Mouse (Mus musculus) left cerebral cortex, postnatal 10 days (tissue): Measurements from ENCODE around the gene Krt9. TPM values are rescaled to one million over a fixed set of nuclear protein-coding genes. Genes with fewer than 3 reads are reported as not detected.
A peak's percentile ranks its signal among the peaks of the same experiment; 100 is the strongest.
"Not testable (repeated sequence)": the region's sequence is repeated elsewhere in the genome, so short reads cannot be mapped to it uniquely, and the experiment has no call there.

Experiments
- DNase-seq, 2 experiments: peaks; one replicate each; pipeline ENCODE4 v3.0.0; 2021 to 2022; ENCODE audit warnings: low spot score in 2 of 2, mixed read lengths in 1 of 2; ENCODE audit errors: extremely low spot score in 1 of 2
- intact Hi-C: fragments of 180-260 bp; cut with DNase I; formaldehyde crosslinking; loops from one replicate; pipeline ENCODE4 v1.15.1; 2025
- total RNA-seq, 2 experiments: library from RNA; stranded (reverse); gene quantifications; 2 replicates each; pipeline ENCODE4 v1.2.3; 2021

The Krt9 gene
- total RNA-seq: 1 to 10 TPM; 1.7 to 2.2 TPM

GRCm38 (mm10) chr11:100192992-100193391 is at the start of gene Krt9:
Krt9 (minus strand) TSS chr11:100193246.
- intact Hi-C loops: no loop called here
- DNase-seq: peak in 1 of 2 experiments; percentile 30

- intact Hi-C loops, DNase-seq: not testable (repeated sequence)
These were observed 47.2 kb upstream of the Krt9 start for GRCm38 (mm10) chr11:100240272-100240671.

- intact Hi-C loops: no loop called here
These were observed 28.7 kb upstream of the Krt9 start for GRCm38 (mm10) chr11:100221741-100222140.

GRCm38 (mm10) chr11:100219304-100219703 is 26.3 kb upstream of the Krt9 start:
- intact Hi-C loops: no loop called here
- no peak for DNase-seq

More at GRCm38 (mm10) chr11:100221741-100222140, 28.7 kb upstream of the Krt9 start:
- DNase-seq: no peak

- intact Hi-C loops: no loop called here
- DNase-seq: no peak
These were observed 15.5 kb upstream of the Krt9 start for GRCm38 (mm10) chr11:100208542-100208941.

GRCm38 (mm10) chr11:100207498-100207897 is 14.5 kb upstream of the Krt9 start, which contains the start of gene Krt14:
Krt14 (minus strand) TSS chr11:100207548.
- no peak for DNase-seq
- intact Hi-C loops: no loop called here

- intact Hi-C loops: no loop called here
- no peak for DNase-seq
These were observed 10.4 kb upstream of the Krt9 start for GRCm38 (mm10) chr11:100203448-100203847.

- DNase-seq: no peak
- intact Hi-C loops: no loop called here
These were observed 9.9 kb upstream of the Krt9 start for GRCm38 (mm10) chr11:100202906-100203305.

GRCm38 (mm10) chr11:100200104-100200820 is 7.2 kb upstream of the Krt9 start:
- intact Hi-C loops: no loop called here
- DNase-seq: no peak

GRCm38 (mm10) chr11:100198666-100199065 is 5.6 kb upstream of the Krt9 start:
- intact Hi-C loops: no loop called here
- no peak for DNase-seq

GRCm38 (mm10) chr11:100191820-100192219 is 1.2 kb downstream of the Krt9 start:
- DNase-seq: no peak
- intact Hi-C loops: no loop called here

- intact Hi-C loops: no loop called here
These were observed 6.3 kb downstream of the Krt9 start for GRCm38 (mm10) chr11:100186736-100187135.

GRCm38 (mm10) chr11:100181725-100182124 is 11.3 kb downstream of the Krt9 start:
- DNase-seq: no peak
- intact Hi-C loops: no loop called here

More at GRCm38 (mm10) chr11:100186736-100187135, 6.3 kb downstream of the Krt9 start:
- DNase-seq: no peak

- DNase-seq: no peak
- intact Hi-C loops: no loop called here
These were observed 13.8 kb downstream of the Krt9 start for GRCm38 (mm10) chr11:100179260-100179659.

- intact Hi-C loops: no loop called here
- no peak for DNase-seq
These were observed 14.7 kb downstream of the Krt9 start for GRCm38 (mm10) chr11:100178307-100178706.

- intact Hi-C loops: no loop called here
- DNase-seq: no peak
These were observed 16.3 kb downstream of the Krt9 start for GRCm38 (mm10) chr11:100176791-100177190.

GRCm38 (mm10) chr11:100168765-100169762 is 24.0 kb downstream of the Krt9 start:
- intact Hi-C loops: loop anchor here (2.0 to 10.0 kb wide), 3 partner anchors 112 to 784 kb away; partner anchors contain the start of gene Krt10
- DNase-seq: peak; percentile 57 to 76

GRCm38 (mm10) chr11:100168071-100168470 is 25.0 kb downstream of the Krt9 start:
- intact Hi-C loops: loop anchor here (2.0 to 10.0 kb wide), 3 partner anchors 113 to 783 kb away; partner anchors contain the start of gene Krt10
- DNase-seq: peak in 1 of 2 experiments; percentile 59

GRCm38 (mm10) chr11:100164392-100164791 is 28.7 kb downstream of the Krt9 start:
- intact Hi-C loops: loop anchor here (10.0 kb wide), 1 partner anchor 780 kb away; the partner anchor contains the start of gene Krt10
- DNase-seq: no peak
